Mouse (Mus musculus) cerebellum, postnatal 10 days (tissue): ENCODE measurements around the gene Emp1.

Experiments
- DNase-seq, 2 experiments: peaks; one replicate each; pipeline ENCODE4 v3.0.0; 2021; ENCODE audit warnings: mixed read lengths in 2 of 2

Emp1 gene

DNA sequence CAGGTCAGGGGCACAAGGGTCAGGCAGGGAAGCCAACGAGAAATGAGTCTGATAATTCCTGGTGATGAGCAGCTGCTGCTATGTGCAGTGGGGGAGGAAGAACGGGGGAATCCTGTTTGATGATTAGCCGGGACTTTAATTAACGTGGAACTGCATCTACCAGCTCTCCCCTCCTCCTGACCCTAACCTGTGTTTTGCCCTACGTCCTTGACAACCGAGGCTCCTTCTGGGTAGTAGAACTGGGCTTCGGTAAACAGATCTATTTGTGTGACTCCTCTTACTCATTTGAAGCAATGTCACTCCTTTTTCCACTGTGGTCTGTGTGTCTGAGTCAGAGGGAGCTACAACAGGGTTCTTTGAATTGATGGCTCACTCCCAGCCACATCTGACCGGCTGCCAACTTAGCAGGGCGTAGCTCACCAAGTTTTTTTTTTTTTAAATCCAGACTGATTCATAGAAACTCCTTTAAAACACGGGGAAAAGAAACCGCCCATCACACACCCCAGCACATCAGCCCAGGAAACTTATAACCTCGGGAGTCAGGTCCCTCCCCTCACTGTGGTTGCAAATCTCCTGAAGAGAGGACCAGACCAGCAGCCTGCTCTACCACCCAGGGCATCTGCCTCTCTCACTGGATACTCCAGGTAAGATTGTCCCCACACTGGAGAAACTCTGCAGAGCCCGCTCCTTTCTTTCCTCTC lies at the start of gene Emp1:
TSS of gene Emp1 (plus strand) at position 87 of the 701 bp plus-strand sequence.
- DNase-seq = peak; percentile 58 to 76

- no peak for DNase-seq
Observed at GRCm38 (mm10) chr6:135313981-135314380, 48.4 kb upstream of the Emp1 start.

DNA sequence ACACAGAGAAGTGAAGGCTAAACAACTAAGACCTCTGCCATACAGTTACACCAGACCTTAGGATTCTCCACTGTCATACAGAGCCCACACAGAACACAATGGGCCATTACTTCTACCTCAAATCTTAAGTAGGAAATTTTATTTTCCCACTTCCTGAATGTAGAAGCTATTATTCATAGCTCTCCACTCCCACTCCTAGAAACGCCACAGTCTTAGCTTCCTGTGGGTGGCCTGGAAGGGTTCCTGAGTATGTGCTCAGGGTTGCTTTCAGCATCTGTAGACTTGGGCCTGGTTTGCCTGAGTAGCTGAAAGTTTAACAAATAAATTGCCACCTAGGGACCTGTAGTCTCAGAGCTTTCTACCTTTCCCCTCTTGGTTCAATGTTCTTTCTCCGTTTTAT lies 46.2 kb upstream of the Emp1 start:
- DNase-seq = no peak

GRCm38 (mm10) chr6:135319431-135319933 lies 42.9 kb upstream of the Emp1 start:
- DNase-seq = no peak

DNA sequence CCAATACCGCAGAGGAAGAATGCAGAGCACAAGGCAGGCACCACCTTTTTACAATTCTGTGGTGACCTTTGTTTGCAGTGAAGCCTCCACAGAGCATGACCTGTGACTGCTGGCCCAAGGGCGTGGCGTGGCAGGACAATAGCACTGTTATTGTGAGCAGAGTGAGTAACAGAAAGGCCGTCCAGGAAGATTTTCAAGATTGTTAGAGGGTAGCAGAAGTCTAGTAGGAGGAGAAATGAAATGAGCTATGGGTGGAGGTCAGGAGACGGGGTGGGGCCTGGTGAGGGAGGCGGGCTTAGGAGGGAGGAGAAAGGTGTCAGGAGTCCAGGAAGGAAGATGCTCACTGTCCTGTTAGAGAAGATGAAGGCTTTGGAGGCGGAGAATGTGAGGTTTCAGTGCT lies 39.6 kb upstream of the Emp1 start:
- no peak for DNase-seq

- DNase-seq = peak; percentile 75 to 76
Observed at GRCm38 (mm10) chr6:135323311-135323982, 38.9 kb upstream of the Emp1 start.

DNA sequence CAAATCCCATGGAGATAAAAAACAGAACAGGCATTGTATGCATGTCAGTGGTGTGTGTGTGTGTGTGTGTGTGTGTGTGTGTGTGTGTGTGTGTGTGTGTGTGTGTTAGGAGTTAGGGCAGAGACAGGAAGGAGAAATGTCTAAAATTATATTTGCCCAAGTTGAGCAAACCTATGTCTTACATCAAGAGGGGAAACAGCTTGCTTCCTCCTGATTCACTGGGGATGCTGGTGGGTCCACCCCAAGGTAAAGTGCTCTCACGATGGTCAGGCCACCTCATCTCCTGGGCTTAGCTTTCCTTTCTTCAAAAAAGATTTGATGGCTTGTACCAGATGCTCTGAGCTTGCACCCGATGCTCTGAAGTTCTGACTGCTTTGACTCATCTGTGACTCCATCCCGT lies 38.2 kb upstream of the Emp1 start:
- no peak for DNase-seq

GRCm38 (mm10) chr6:135324686-135325300 lies 37.6 kb upstream of the Emp1 start:
- DNase-seq = no peak

DNA sequence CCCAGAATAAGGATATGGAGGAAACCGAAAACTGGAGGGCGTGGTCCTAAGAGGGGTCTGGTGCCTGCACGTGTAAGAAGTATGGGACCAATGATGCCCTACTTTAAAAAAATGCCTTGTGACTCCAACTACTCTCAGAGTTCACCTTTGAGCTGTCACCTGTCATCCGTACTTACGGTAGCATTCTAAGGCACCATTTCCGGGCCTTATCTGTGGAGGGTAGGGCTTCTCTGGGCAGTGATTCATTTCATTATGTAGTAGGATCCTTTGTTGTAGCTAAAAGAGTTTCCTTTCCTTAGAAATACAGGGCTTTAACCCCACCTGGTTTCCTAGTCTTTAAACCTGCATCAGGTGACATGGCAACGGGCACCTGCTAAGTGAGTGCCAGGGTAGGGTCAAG lies 35.5 kb upstream of the Emp1 start:
- DNase-seq = no peak

DNA sequence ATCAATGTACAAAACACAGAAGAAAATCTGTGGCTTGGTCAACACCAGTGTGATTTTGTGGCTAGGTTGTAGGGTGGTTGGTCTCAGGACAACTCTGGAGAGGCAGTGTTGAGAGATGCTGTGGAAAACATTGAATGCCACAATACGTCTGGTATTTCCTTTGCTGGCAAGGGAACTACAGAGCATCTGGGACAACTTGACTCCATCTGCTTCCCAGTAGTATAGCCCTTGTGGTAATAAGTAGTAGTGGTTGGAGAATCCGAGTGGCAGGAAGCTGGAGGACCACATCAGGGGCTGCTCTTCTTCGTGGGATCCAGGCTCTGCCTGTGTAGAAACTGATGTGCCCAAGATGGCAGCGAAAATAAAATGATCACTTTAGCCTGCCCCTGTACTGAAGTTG lies 30.4 kb upstream of the Emp1 start:
- peak; percentile 38 to 47 for DNase-seq

- DNase-seq = peak; percentile 42 to 60
Observed at GRCm38 (mm10) chr6:135332737-135333281, 29.5 kb upstream of the Emp1 start.

DNA sequence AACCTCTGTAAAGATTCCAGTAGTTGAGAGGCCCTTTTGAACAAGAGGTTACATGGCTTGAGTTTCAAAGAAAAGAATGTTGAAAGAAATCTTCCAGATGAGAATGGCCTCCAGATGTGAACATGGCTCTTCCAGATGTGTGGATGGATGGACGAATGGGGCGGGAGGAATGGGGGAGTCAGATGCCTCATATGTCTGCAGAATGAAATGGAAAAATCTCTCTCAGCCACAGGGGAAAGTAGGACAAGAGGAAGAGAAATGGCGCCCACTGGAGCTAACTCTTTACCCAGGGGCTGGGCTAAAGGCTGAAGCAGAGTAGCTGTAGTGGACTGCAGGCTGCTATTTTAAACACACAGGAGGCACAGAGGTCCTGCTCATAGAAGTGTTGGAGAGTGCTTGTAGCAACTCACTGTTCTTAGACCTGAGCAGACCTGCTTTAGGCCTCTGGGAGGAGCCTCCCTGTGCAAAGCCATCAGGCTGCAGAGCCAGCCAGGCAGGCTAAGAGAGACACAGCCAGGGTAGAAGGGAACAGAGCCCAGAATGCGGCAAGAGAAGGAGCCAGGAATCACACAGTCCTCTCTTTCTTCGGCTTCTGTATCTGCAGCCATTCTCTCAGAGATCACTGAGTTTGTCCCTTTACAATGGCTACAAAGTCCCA lies 28.2 kb upstream of the Emp1 start:
- DNase-seq = peak; percentile 33 to 43

GRCm38 (mm10) chr6:135336376-135336775 lies 26.0 kb upstream of the Emp1 start:
- peak in 1 of 2 experiments; percentile 27 for DNase-seq

- peak in 1 of 2 experiments; percentile 36 for DNase-seq
Observed at GRCm38 (mm10) chr6:135340355-135341075, 21.8 kb upstream of the Emp1 start.

- no peak for DNase-seq
Observed at GRCm38 (mm10) chr6:135341076-135341378, 21.3 kb upstream of the Emp1 start.

DNA sequence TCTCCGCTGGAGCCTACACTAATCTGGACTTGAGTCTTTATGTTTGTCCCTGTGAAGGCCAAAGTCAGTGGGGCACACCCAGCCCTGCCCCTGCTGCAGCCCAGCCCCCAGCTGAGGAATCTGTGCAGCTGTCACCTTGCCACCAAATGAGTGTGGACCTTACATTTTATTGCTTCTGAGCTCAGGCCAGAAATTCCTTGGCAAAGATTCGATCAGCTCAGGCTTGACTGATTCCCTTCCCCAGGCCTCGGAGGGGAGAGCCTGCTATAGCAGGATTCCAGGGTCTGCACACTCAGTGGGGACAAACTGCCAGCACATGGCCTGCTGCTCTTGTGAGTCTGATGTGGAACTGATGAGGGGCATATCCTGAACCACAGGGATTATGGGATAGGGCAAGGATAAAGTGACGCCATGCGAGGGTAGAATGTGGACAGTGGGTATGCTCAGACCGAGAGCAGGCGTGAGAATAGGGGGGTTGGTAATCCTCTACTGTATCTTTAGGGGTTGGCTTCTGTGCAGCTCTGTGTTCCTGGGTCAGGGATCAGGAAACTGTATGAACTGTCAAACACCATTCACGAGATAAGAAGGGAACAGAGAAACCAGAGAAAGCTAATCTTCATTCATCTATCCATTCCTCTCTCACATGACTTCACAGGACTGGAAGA lies 10.6 kb upstream of the Emp1 start:
- DNase-seq = peak; percentile 69 to 79

DNA sequence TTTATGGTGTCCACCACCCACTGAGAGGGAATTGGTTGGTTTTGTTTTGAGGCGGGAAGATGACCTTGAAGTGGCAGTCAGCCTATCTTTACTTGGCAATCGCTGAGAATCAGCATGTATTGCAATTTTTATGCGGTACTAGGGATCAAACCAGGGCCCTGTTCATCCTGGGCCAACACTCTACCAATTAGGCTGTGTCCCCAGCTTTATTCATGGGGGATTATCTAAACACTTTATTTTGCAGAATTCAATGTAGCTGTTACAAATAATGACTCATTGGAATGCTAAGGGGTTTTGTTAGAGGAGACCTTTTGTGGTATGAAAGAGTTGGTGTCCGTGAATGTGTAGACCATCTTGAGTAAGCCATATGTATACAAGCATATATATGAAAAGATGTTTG lies 9.8 kb upstream of the Emp1 start:
- DNase-seq = no peak

- no peak for DNase-seq
Observed at GRCm38 (mm10) chr6:135354953-135355352, 7.4 kb upstream of the Emp1 start.

- no peak for DNase-seq
Observed at GRCm38 (mm10) chr6:135360331-135360730, 2.0 kb upstream of the Emp1 start.

DNA sequence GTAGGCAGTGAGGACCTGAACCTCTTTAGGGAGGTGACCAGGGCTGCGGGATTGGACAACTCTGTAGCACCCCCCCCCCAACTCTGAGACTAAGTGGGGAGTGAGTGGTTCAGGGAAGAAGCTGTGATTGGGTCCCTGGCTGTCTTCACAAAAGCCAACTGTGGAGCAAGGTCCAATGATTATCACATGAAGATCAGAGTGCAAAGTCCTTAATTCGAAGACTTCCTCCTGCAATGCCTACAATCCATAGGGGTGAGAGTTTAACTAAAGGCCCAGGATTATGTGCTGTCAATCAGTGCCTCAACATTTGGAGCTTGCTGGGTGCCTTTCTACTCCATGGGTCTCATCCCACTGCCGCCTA lies 267 bp upstream of the Emp1 start:
- DNase-seq = no peak

- no peak for DNase-seq
Observed at GRCm38 (mm10) chr6:135363344-135364040, 1.1 kb downstream of the Emp1 start.
